ENCODE assay signal across 8 mouse cellular contexts in genomic region chr14:55671833-55672740, GRCm38 (mm10). TPM values are rescaled to one million over a fixed set of nuclear protein-coding genes. Genes with fewer than 3 reads are reported as not detected.
DNase-seq lines count a peak whose midpoint lies in the region; ATAC-seq lines count a peak whose summit lies in the region.

TSS of gene Gmpr2 (plus strand) at chr14:55671941.
TSS of gene Nedd8 (minus strand) at chr14:55672124.

- peak within 1 kb of the TSS; percentile 90 for H3K27ac ChIP-seq in hindbrain, embryonic 12.5 days

- ATAC-seq in hindbrain, embryonic 12.5 days (ENCODE audit: low FRiP score): peak; percentile 98

- DNase-seq in NIH3T3 (ENCODE audit: low read depth): peak; percentile 94
- DNase-seq in cerebellum, postnatal 10 days: peak; percentile 90 to 91
- DNase-seq in frontal cortex, postnatal 10 days (ENCODE audit: low spot score in 2 of 2): peak; percentile 89 to 91
- peak; percentile 96 for DNase-seq in layer of hippocampus, postnatal 14 days (ENCODE audit: low spot score in 2 of 2)
- peak; percentile 85 for DNase-seq in lung, postnatal 14 days
- peak; percentile 81 for DNase-seq in retina, adult 2 months (ENCODE audit: low read depth, low spot score)
- DNase-seq in thymus, postnatal 36 days: peak; percentile 86 to 88

- H3K36me3 ChIP-seq in hindbrain, embryonic 12.5 days: peaks cover 26% of the 10 kb centered on the region

- peaks cover 20% of the 10 kb centered on the region for H3K4me1 ChIP-seq in hindbrain, embryonic 12.5 days

- peak within 1 kb of the TSS; percentile 91 for H3K4me2 ChIP-seq in hindbrain, embryonic 12.5 days (replicated peaks)

- H3K4me3 ChIP-seq in hindbrain, embryonic 12.5 days: peak within 1 kb of the TSS; percentile 78

- WGBS in hindbrain, embryonic 12.5 days: under 1% methylated on average over 38 of the region's 38 CpGs

- no peaks in the 10 kb centered on the region for H3K27me3 ChIP-seq in hindbrain, embryonic 12.5 days

- H3K9me3 ChIP-seq in hindbrain, embryonic 12.5 days (replicated peaks): no peaks in the 10 kb centered on the region

- H3K9ac ChIP-seq in hindbrain, embryonic 12.5 days: peak within 1 kb of the TSS; percentile 73

RNA-seq across cellular contexts. Expression of gene Gmpr2, which starts in this region (rescaled TPM):
- 57.0 and 58.2 TPM in 2 replicates for polyA plus RNA-seq in hindbrain, embryonic 12.5 days (2016; fragmentation: Nextera tagmentation; extraction: Ambion mirVana)
- 10 to 100 TPM; 27.5 to 27.6 TPM for total RNA-seq in layer of hippocampus, postnatal 14 days (2021)

RNA-seq across cellular contexts. Expression of gene Nedd8, which starts in this region (rescaled TPM):
- 506 and 544 TPM in 2 replicates for polyA plus RNA-seq in hindbrain, embryonic 12.5 days (2016; fragmentation: Nextera tagmentation; extraction: Ambion mirVana)
- total RNA-seq in layer of hippocampus, postnatal 14 days (2021): 100 to 1,000 TPM; 298 to 325 TPM

Comparison
In these comparisons a context has a peak if more than half of its experiments do, and no peak if none do; other contexts are left out.
1. Peak in every context shown above with its lines: DNase-seq, ATAC-seq, H3K4me3 ChIP-seq and H3K27ac ChIP-seq.